Mouse (Mus musculus) MEL (cell line): Measurements from ENCODE around the gene Kdelr3. TPM values are rescaled to one million over a fixed set of nuclear protein-coding genes. Genes with fewer than 3 reads are reported as not detected.

Experiments
- DNase-seq: peaks from one replicate; pipeline ENCODE4 v3.0.0; 2011; ENCODE audit warnings: low read depth, low spot score
- H3K27ac ChIP-seq: 2 replicates; pipeline ENCODE4 v1.5.1; 2012; ENCODE audit warnings: low read depth, mild to moderate bottlenecking, control low read depth, low read length, moderate library complexity; ENCODE audit not compliant: control insufficient read depth
- H3K27me3 ChIP-seq, 2 experiments: fragments of 150-350 bp in 1 of 2; sonication (generic) in 1 of 2; 2 replicates each; pipeline ENCODE4 v1.6.1; 2012; ENCODE audit warnings: low read length in 2 of 2, mild to moderate bottlenecking in 2 of 2, improper control_type of control experiment in 1 of 2, moderate library complexity in 1 of 2; ENCODE audit not compliant: insufficient read depth in 2 of 2, control insufficient read depth in 1 of 2
- H3K36me3 ChIP-seq, 2 experiments: 2 replicates each; pipeline ENCODE4 v1.6.1; 2012 to 2014; ENCODE audit warnings: low read length in 2 of 2, improper control_type of control experiment in 1 of 2, inconsistent platforms in 1 of 2, mild to moderate bottlenecking in 1 of 2; ENCODE audit not compliant: insufficient read depth in 2 of 2, control insufficient read depth in 1 of 2
- H3K4me1 ChIP-seq, 2 experiments: fragments of 150-350 bp in 1 of 2; sonication (generic) in 1 of 2; 2 replicates each; pipeline ENCODE4 v1.6.1; 2012; ENCODE audit warnings: low read length in 2 of 2, improper control_type of control experiment in 1 of 2, mild to moderate bottlenecking in 1 of 2; ENCODE audit not compliant: insufficient read depth in 2 of 2, control insufficient read depth in 1 of 2
- H3K4me3 ChIP-seq, 2 experiments: fragments of 150-350 bp in 1 of 2; sonication (generic) in 1 of 2; 2 replicates each; pipeline ENCODE4 v1.5.1; 2012; ENCODE audit warnings: low read depth in 2 of 2, low read length in 2 of 2, mild to moderate bottlenecking in 2 of 2, moderate library complexity in 2 of 2, control low read depth in 1 of 2, improper control_type of control experiment in 1 of 2; ENCODE audit not compliant: control insufficient read depth in 1 of 2, insufficient read depth in 1 of 2
- H3K79me2 ChIP-seq: 2 replicates; pipeline ENCODE4 v1.6.1; 2012; ENCODE audit warnings: mild to moderate bottlenecking, low read length, moderate library complexity; ENCODE audit not compliant: control insufficient read depth, poor library complexity, insufficient read depth
- H3K9ac ChIP-seq: 2 replicates; pipeline ENCODE4 v1.6.1; 2012; ENCODE audit warnings: low read depth, mild to moderate bottlenecking, control low read depth, low read length, moderate library complexity; ENCODE audit not compliant: control insufficient read depth, poor library complexity, severe bottlenecking
- H3K9me3 ChIP-seq: fragments of 150-350 bp; sonication (generic); replicated peaks from 2 replicates; pipeline ENCODE4 v1.6.1; 2012; ENCODE audit warnings: mild to moderate bottlenecking, low read length, improper control_type of control experiment, moderate library complexity; ENCODE audit not compliant: insufficient read depth
- CHD1 ChIP-seq: IDR thresholded peaks from 2 replicates; pipeline ENCODE4 v1.6.1; 2012; ENCODE audit warnings: low read depth, mild to moderate bottlenecking, inconsistent platforms, low read length, improper control_type of control experiment
- CTCF ChIP-seq, 3 experiments: IDR thresholded peaks in 2 of 3; conservative IDR thresholded peaks in 1 of 3; 2 replicates each; pipeline ENCODE4 v1.5.1; 2011 to 2012; ENCODE audit warnings: low read length in 3 of 3, low read depth in 2 of 3, mild to moderate bottlenecking in 2 of 3, improper control_type of control experiment in 1 of 3, inconsistent platforms in 1 of 3, mixed read lengths in 1 of 3, moderate library complexity in 1 of 3; ENCODE audit not compliant: control insufficient read depth in 1 of 3, insufficient read depth in 1 of 3, poor library complexity in 1 of 3, severe bottlenecking in 1 of 3
- GATA1 ChIP-seq: IDR thresholded peaks from 2 replicates; pipeline ENCODE4 v1.6.1; 2011; ENCODE audit warnings: low read depth, low read length, improper control_type of control experiment
- HCFC1 ChIP-seq: IDR thresholded peaks from 2 replicates; pipeline ENCODE4 v1.6.1; 2012; ENCODE audit warnings: low read depth, mild to moderate bottlenecking, inconsistent platforms, low read length, improper control_type of control experiment, moderate library complexity
- MAFK ChIP-seq: IDR thresholded peaks from 2 replicates; pipeline ENCODE4 v1.6.1; 2011; ENCODE audit warnings: low read depth, mild to moderate bottlenecking, low read length, improper control_type of control experiment, borderline replicate concordance
- MYB ChIP-seq: IDR thresholded peaks from 2 replicates; pipeline ENCODE4 v1.6.1; 2011; ENCODE audit warnings: mild to moderate bottlenecking, low read depth, low read length, improper control_type of control experiment
- NRF1 ChIP-seq: IDR thresholded peaks from 2 replicates; pipeline ENCODE4 v1.6.1; 2014; ENCODE audit warnings: low read depth, mild to moderate bottlenecking, inconsistent platforms, low read length, improper control_type of control experiment, moderate library complexity; ENCODE audit not compliant: poor library complexity, insufficient read depth, severe bottlenecking
- POLR2A ChIP-seq, 2 experiments: IDR thresholded peaks; 2 replicates each; pipeline ENCODE4 v1.6.1; 2011 to 2012; ENCODE audit warnings: low read length in 2 of 2, mild to moderate bottlenecking in 2 of 2, control low read depth in 1 of 2, improper control_type of control experiment in 1 of 2, low read depth in 1 of 2, moderate library complexity in 1 of 2; ENCODE audit not compliant: control insufficient read depth in 1 of 2, insufficient read depth in 1 of 2, poor library complexity in 1 of 2
- POLR2AphosphoS2 ChIP-seq: IDR thresholded peaks from 2 replicates; pipeline ENCODE4 v1.6.1; 2011; ENCODE audit warnings: low read length, improper control_type of control experiment
- POLR2AphosphoS5 ChIP-seq: IDR thresholded peaks from 2 replicates; pipeline ENCODE4 v1.6.1; 2012; ENCODE audit warnings: low read depth, borderline replicate concordance, mild to moderate bottlenecking, inconsistent platforms, low read length, moderate library complexity, mixed read lengths
- SIN3A ChIP-seq: IDR thresholded peaks from 2 replicates; pipeline ENCODE4 v1.6.1; 2012; ENCODE audit warnings: low read length, improper control_type of control experiment, inconsistent platforms
- TAL1 ChIP-seq: IDR thresholded peaks from 2 replicates; pipeline ENCODE4 v1.6.1; 2012; ENCODE audit warnings: mild to moderate bottlenecking, inconsistent platforms, low read length, moderate library complexity, mixed read lengths
- TCF12 ChIP-seq: IDR thresholded peaks from 2 replicates; pipeline ENCODE4 v1.6.1; 2014; ENCODE audit warnings: low read depth, mild to moderate bottlenecking, inconsistent platforms, low read length, improper control_type of control experiment, moderate library complexity
- UBTF ChIP-seq: IDR thresholded peaks from 2 replicates; pipeline ENCODE4 v1.6.1; 2012; ENCODE audit warnings: low read depth, mild to moderate bottlenecking, inconsistent platforms, low read length, improper control_type of control experiment, moderate library complexity, borderline replicate concordance; ENCODE audit not compliant: insufficient read depth
- USF1 ChIP-seq: IDR thresholded peaks from 2 replicates; pipeline ENCODE4 v1.6.1; 2014; ENCODE audit warnings: low read depth, mild to moderate bottlenecking, inconsistent platforms, low read length, improper control_type of control experiment, moderate library complexity
- USF2 ChIP-seq, 2 experiments: IDR thresholded peaks; 2 replicates each; pipeline ENCODE4 v1.6.1; 2011 to 2012; ENCODE audit warnings: improper control_type of control experiment in 2 of 2, low read length in 2 of 2, borderline replicate concordance in 1 of 2, inconsistent platforms in 1 of 2, low read depth in 1 of 2, mild to moderate bottlenecking in 1 of 2; ENCODE audit not compliant: insufficient read depth in 1 of 2
- ZKSCAN1 ChIP-seq: IDR thresholded peaks from 2 replicates; pipeline ENCODE4 v1.6.1; 2012; ENCODE audit warnings: low read depth, mild to moderate bottlenecking, inconsistent platforms, low read length, improper control_type of control experiment, moderate library complexity
- ZMIZ1 ChIP-seq: IDR thresholded peaks from 2 replicates; pipeline ENCODE4 v1.6.1; 2012; ENCODE audit warnings: low read depth, mild to moderate bottlenecking, inconsistent platforms, low read length, improper control_type of control experiment, moderate library complexity
- polyA plus RNA-seq, 2 experiments: library from polyadenylated mRNA; stranded (reverse) in 1 of 2; unstranded in 1 of 2; fragments of >175 nt in 1 of 2; fragments of >200 nt in 1 of 2; gene quantifications; 2 replicates each; pipeline versions ENCODE4 v1.2.1 to v1.2.4; 2012; ENCODE audit warnings: low replicate concordance in 2 of 2, low read depth in 1 of 2; ENCODE audit not compliant: insufficient read length in 2 of 2, insufficient read depth in 1 of 2, missing spikeins in 1 of 2
- total RNA-seq: library from RNA; depleted of rRNA; stranded (reverse); fragments of 300-350 nt; gene quantifications from 2 replicates; pipeline ENCODE4 v1.2.3, GENCODE M21; 2012

The Kdelr3 gene
- total and polyA plus RNA-seq, 3 experiments = 14.5 to 32.2 TPM; not detected in 1

GRCm38 (mm10) chr15:79510425-79510824 lies 5.8 kb upstream of the Kdelr3 start:
- Histone ChIP-seq H3K4me1 (no peaks in the 10 kb centered on the region), H3K27me3 (no peaks in the 10 kb centered on the region), H3K27ac (no peak overlapping the region), H3K79me2 (no peaks in the 10 kb centered on the region), H3K4me3 (no peak overlapping the region), H3K9ac (no peak overlapping the region), H3K36me3 (no peaks in the 10 kb centered on the region), H3K9me3 (no peaks in the 10 kb centered on the region)
- no peak for DNase-seq
- TF ChIP-seq CHD1 (no peak), TCF12 (no peak)

GRCm38 (mm10) chr15:79511553-79512320 lies 4.5 kb upstream of the Kdelr3 start:
- TF ChIP-seq POLR2AphosphoS2 (no peak), USF1 (no peak), ZKSCAN1 (no peak), SIN3A (no peak), GATA1 (no peak), POLR2A (IDR thresholded peaks at IDR 0.05; ENCODE audit: control insufficient read depth in 1 of 2, insufficient read depth in 1 of 2, low read depth in 1 of 2, low read length in 2 of 2, poor library complexity in 1 of 2) (no peak), POLR2AphosphoS5 (no peak), HCFC1 (no peak), UBTF (no peak), CTCF (IDR thresholded peaks at IDR 0.05 in 2 of 3, conservative IDR thresholded peaks at IDR 0.05 in 1 of 3; ENCODE audit: control insufficient read depth in 1 of 3, insufficient read depth in 1 of 3, low read depth in 2 of 3, low read length in 3 of 3, poor library complexity in 1 of 3, severe bottlenecking in 1 of 3) (no peak), NRF1 (no peak), MAFK (no peak), USF2 (IDR thresholded peaks at IDR 0.05; ENCODE audit: borderline replicate concordance in 1 of 2, insufficient read depth in 1 of 2, low read depth in 1 of 2, low read length in 2 of 2) (no peak), ZMIZ1 (no peak), MYB (no peak), TAL1 (no peak)
- no peak overlapping the region for H3K4me3 ChIP-seq
- H3K27me3 ChIP-seq = no peaks in the 10 kb centered on the region

More at GRCm38 (mm10) chr15:79511553-79512320, 4.5 kb upstream of the Kdelr3 start:
- Histone ChIP-seq H3K79me2 (no peaks in the 10 kb centered on the region), H3K27ac (no peak overlapping the region), H3K36me3 (no peaks in the 10 kb centered on the region), H3K9ac (no peak overlapping the region), H3K4me1 (no peaks in the 10 kb centered on the region), H3K9me3 (no peaks in the 10 kb centered on the region)
- no peak for DNase-seq
